Mouse (Mus musculus) spleen, adult 2 months (tissue): Measurements from ENCODE around the gene Tor3a.

Experiments used
- CTCF ChIP-seq: fragments of 200-500 bp; IDR thresholded peaks from 2 replicates; pipeline ENCODE4 v1.5.1; 2011; ENCODE audit warnings: mild to moderate bottlenecking, inconsistent platforms; ENCODE audit not compliant: insufficient read depth, insufficient read length, insufficient replicate concordance; ENCODE audit errors: extremely low read depth
- POLR2A ChIP-seq: fragments of 200-500 bp; IDR thresholded peaks from 2 replicates; pipeline ENCODE4 v1.6.1; 2011; ENCODE audit warnings: low read depth, low read length, inconsistent platforms

- TF ChIP-seq POLR2A (no peak), CTCF (no peak)
These were observed 1.3 kb downstream of the Tor3a start for GRCm38 (mm10) chr1:156672720-156673475.
